Mouse (Mus musculus): ENCODE results near the gene Lalba. TPM values are rescaled to one million over a fixed set of nuclear protein-coding genes. Genes with fewer than 3 reads are reported as not detected.

Gene Lalba
- not detected in 2 replicates for polyA plus RNA-seq (2015; fragmentation: Nextera tagmentation; extraction: Ambion mirVana)

GRCm38 (mm10) chr15:98482701-98483100 is at the start of gene Lalba:
TSS of gene Lalba (minus strand) at chr15:98482721.

GRCm38 (mm10) chr15:98492102-98492501 is 9.6 kb upstream of the Lalba start, which contains the start of gene Olfr279:
TSS of gene Olfr279 (plus strand) at chr15:98492402.

GRCm38 (mm10) chr15:98469596-98469995 is 12.9 kb downstream of the Lalba start, which contains the start of gene OR5BS1P:
TSS of gene OR5BS1P (plus strand) at chr15:98469896.

DNA sequence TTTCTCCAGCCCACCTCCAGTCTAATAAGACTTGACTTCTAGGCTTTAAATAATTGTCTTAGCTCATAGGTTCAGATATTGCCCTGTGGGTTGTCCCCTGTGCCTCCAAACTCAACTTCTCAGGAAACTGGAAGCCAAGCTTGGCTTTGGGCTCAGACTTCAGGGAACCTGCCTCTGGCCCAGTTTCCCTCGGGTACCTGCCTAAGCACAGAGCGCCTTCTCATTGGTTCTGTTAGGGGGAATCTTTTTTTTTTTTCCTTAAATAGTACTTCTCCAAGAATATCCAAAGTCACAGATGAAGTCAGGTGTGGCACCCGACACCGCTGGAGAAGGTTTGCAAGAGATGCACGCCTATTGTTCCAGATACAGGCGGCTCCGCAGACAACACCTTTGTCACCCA is 30.2 kb downstream of the Lalba start, which contains the start of gene Olfr281:
Gene Olfr281 (plus strand): TSS at position 301 of the 400 bp plus-strand sequence.

DNA sequence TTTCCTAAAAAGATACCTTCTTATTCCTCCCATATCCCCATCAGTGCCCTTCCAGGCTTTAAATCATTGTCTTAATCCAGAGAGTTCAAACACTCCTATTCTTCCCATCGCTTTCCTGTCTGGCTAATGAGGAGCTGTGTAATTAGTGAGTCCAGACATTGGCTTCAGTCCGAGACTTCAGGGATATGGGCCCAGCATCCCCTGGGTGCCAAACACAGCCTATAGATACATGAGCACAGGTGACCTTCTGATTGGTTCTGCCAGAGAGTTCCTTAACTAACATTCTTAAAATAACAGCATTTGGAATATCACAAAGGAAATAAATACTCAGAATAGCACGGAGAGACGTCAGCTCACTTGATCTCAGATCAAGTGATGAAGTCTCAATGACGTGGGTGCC is 51.6 kb downstream of the Lalba start, which contains the start of gene Olfr282:
Gene Olfr282 (plus strand): TSS at position 301 of the 400 bp plus-strand sequence.

Small RNAs within 50 kb of the gene (microRNA-seq; reads per million reads assigned to microRNA genes)
- not detected for gene Mir1291 (ENCODE audit: borderline replicate concordance, insufficient number of aligned reads)

Other genes with a start within 250 kb of the Lalba start
- gene Olfr286, start 248.3 kb downstream of the Lalba start, polyA plus RNA-seq (2015; fragmentation: Nextera tagmentation; extraction: Ambion mirVana) = not detected in 2 replicates
- gene H1fnt, start 225.4 kb downstream of the Lalba start, polyA plus RNA-seq (2015; fragmentation: Nextera tagmentation; extraction: Ambion mirVana) = not detected in 2 replicates
- 1.4 and 2.1 TPM in 2 replicates for gene Zfp641, start 186.6 kb downstream of the Lalba start, polyA plus RNA-seq (2015; fragmentation: Nextera tagmentation; extraction: Ambion mirVana)
- not detected in 2 replicates for gene Olfr285, start 165.4 kb downstream of the Lalba start, polyA plus RNA-seq (2015; fragmentation: Nextera tagmentation; extraction: Ambion mirVana)
- not detected in 2 replicates for gene Olfr284, start 141.7 kb downstream of the Lalba start, polyA plus RNA-seq (2015; fragmentation: Nextera tagmentation; extraction: Ambion mirVana)
- not detected in 2 replicates for gene Olfr283, start 101.8 kb downstream of the Lalba start, polyA plus RNA-seq (2015; fragmentation: Nextera tagmentation; extraction: Ambion mirVana)
- gene Olfr282, start 51.5 kb downstream of the Lalba start, polyA plus RNA-seq (2015; fragmentation: Nextera tagmentation; extraction: Ambion mirVana) = not detected in 2 replicates
- gene Olfr281, start 30.1 kb downstream of the Lalba start, polyA plus RNA-seq (2015; fragmentation: Nextera tagmentation; extraction: Ambion mirVana) = not detected in 2 replicates
- gene OR5BS1P, start 12.8 kb downstream of the Lalba start, polyA plus RNA-seq (2015; fragmentation: Nextera tagmentation; extraction: Ambion mirVana) = not detected in 2 replicates
- gene Olfr279, start 9.7 kb upstream of the Lalba start, polyA plus RNA-seq (2015; fragmentation: Nextera tagmentation; extraction: Ambion mirVana) = not detected in 2 replicates
- 69.3 and 93.3 TPM in 2 replicates for gene Kansl2, start 51.5 kb upstream of the Lalba start, polyA plus RNA-seq (2015; fragmentation: Nextera tagmentation; extraction: Ambion mirVana)
- gene Ccnt1, start 88.2 kb upstream of the Lalba start, polyA plus RNA-seq (2015; fragmentation: Nextera tagmentation; extraction: Ambion mirVana) = 30.2 and 40.7 TPM in 2 replicates
- gene 4930415O20Rik, start 88.3 kb upstream of the Lalba start, polyA plus RNA-seq (2015; fragmentation: Nextera tagmentation; extraction: Ambion mirVana) = not detected in 2 replicates
- gene Adcy6, start 127.4 kb upstream of the Lalba start, polyA plus RNA-seq (2015; fragmentation: Nextera tagmentation; extraction: Ambion mirVana) = 7.4 and 10.2 TPM in 2 replicates
- gene Cacnb3, start 148.1 kb upstream of the Lalba start, polyA plus RNA-seq (2015; fragmentation: Nextera tagmentation; extraction: Ambion mirVana) = 21.8 and 40.6 TPM in 2 replicates
- gene Ddx23, start 180.2 kb upstream of the Lalba start, polyA plus RNA-seq (2015; fragmentation: Nextera tagmentation; extraction: Ambion mirVana) = 6.7 and 14.4 TPM in 2 replicates
- gene Rnd1, start 194.7 kb upstream of the Lalba start, polyA plus RNA-seq (2015; fragmentation: Nextera tagmentation; extraction: Ambion mirVana) = 1.5 and 1.9 TPM in 2 replicates
- gene Ccdc65, start 225.5 kb upstream of the Lalba start, polyA plus RNA-seq (2015; fragmentation: Nextera tagmentation; extraction: Ambion mirVana) = 0.60 and 1.0 TPM in 2 replicates
- gene Fkbp11, start 245.5 kb upstream of the Lalba start, polyA plus RNA-seq (2015; fragmentation: Nextera tagmentation; extraction: Ambion mirVana) = 29.2 and 29.9 TPM in 2 replicates

Data from adrenal gland, postnatal 0 days (tissue).